Mouse (Mus musculus) olfactory bulb, adult 2 months (tissue): ENCODE results near the gene Cgas. TPM values are rescaled to one million over a fixed set of nuclear protein-coding genes. Genes with fewer than 3 reads are reported as not detected.
A peak's percentile ranks its signal among the peaks of the same experiment; 100 is the strongest.
"Not testable (repeated sequence)": the region's sequence is repeated elsewhere in the genome, so short reads cannot be mapped to it uniquely, and the experiment has no call there.

Experiments
- H3K27ac ChIP-seq: fragments of 200-500 bp; 2 replicates; pipeline ENCODE4 v1.5.1; 2012; ENCODE audit warnings: low read depth, low read length; ENCODE audit not compliant: insufficient read depth
- H3K4me1 ChIP-seq: fragments of 200-500 bp; 2 replicates; pipeline ENCODE4 v1.6.1; 2012; ENCODE audit warnings: low read length; ENCODE audit not compliant: control insufficient read depth, insufficient read depth
- H3K4me3 ChIP-seq: fragments of 200-500 bp; 2 replicates; pipeline ENCODE4 v1.5.1; 2012; ENCODE audit warnings: mild to moderate bottlenecking, low read depth, low read length, moderate library complexity; ENCODE audit not compliant: insufficient read depth
- CTCF ChIP-seq: fragments of 200-500 bp; IDR thresholded peaks from 2 replicates; pipeline ENCODE4 v1.5.1; 2012; ENCODE audit warnings: low read depth, mild to moderate bottlenecking, low read length, moderate library complexity; ENCODE audit not compliant: insufficient read depth
- POLR2A ChIP-seq: fragments of 200-500 bp; IDR thresholded peaks from 2 replicates; pipeline ENCODE4 v1.6.1; 2012; ENCODE audit warnings: mild to moderate bottlenecking, low read depth, low read length, moderate library complexity; ENCODE audit not compliant: insufficient read depth
- WGBS: fragments of 180-500 bp; shearing (Covaris S2); methylation state at CpG from one replicate; pipeline ENCODE4 v1.1.7; 2018; 5-methylcytosine and 5-hydroxymethylcytosine counted together
- polyA plus RNA-seq: library from polyadenylated mRNA; stranded (reverse); fragments of >200 nt; gene quantifications from 2 replicates; pipeline ENCODE4 v1.2.4, GENCODE M21; 2012; ENCODE audit warnings: low replicate concordance; ENCODE audit not compliant: missing spikeins, insufficient read depth, insufficient read length

The Cgas gene
- polyA plus RNA-seq, 1 experiment = not detected

DNA sequence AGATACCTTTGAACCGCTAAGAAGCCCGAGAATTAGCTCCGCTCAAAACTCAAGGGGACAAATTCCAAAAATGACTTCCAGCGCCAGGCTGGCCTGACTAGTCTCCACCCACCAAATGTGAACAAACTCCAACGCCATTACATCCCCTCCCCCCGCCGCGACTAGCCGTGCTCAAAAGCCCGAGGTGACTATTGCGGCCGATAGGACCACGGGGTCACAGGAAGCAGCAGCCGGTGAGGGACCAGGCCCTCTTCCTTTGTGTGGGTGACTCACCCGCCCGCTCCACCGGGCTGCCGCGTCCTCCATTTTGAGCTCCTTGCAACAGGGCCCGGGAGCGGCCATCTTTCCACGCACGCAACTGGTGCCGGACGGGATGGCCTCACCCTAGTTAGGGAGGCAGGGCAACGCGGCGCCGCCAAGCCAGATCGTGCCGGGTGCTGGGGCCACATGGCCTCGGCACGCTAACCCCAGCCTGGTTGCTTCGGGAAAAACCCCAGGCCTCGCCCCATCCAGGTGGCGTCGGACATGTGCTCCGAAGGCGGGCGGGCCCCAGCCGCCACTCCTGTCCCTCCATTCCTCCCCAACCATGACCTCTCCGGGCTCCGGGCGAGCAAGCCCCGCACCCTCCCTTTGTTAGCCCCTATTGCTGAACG is 37.8 kb upstream of the Cgas start:
- H3K27ac ChIP-seq = peak overlapping the region; percentile 95
- H3K4me3 ChIP-seq = peak overlapping the region; percentile 65
- H3K4me1 ChIP-seq = peaks cover 4% of the 10 kb centered on the region; the same call in 1 of the 2 replicates
- TF ChIP-seq CTCF (no peak), POLR2A (no peak)
- under 1% methylated on average over 46 of the region's 46 CpGs for WGBS

DNA sequence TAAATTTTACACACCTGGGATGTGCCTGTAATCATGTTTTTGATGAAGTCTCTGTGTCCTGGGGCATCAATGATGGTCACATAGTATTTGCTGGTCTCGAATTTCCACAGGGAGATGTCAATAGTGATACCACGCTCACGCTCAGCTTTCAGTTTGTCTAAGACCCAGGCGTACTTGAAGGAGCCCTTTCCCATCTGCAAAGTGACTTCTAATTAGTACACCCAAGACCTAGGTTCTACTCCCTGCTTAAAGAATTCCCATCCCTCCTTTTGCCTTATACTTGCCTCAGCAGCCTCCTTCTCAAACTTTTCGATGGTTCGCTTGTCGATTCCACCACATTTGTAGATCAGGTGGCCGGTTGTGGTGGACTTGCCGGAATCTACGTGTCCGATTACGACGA is 37.2 kb upstream of the Cgas start:
- 0 out of 2 replicates have a peak overlapping the region, but pooled peaks have one; percentile 95 for H3K27ac ChIP-seq
- H3K4me1 ChIP-seq = not testable (repeated sequence)
- under 1% methylated on average over 13 of the region's 13 CpGs for WGBS
- H3K4me3 ChIP-seq = peak overlapping the region; percentile 65

DNA sequence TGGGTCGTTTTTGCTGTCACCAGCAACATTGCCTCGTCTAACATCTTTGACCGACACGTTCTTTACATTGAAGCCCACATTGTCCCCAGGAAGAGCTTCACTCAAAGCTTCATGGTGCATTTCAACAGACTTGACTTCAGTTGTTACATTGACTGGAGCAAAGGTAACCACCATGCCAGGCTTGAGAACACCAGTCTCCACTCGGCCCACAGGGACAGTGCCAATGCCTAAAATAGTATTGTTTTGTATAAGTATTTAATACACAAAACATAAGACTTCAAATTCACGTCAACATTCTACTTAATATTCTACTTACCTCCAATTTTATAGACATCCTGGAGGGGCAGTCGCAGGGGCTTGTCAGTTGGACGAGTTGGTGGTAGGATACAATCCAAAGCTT is 36.3 kb upstream of the Cgas start:
- H3K4me1 ChIP-seq, H3K27ac ChIP-seq, H3K4me3 ChIP-seq: not testable (repeated sequence)
- 15% methylated on average over 8 of the region's 8 CpGs for WGBS

DNA sequence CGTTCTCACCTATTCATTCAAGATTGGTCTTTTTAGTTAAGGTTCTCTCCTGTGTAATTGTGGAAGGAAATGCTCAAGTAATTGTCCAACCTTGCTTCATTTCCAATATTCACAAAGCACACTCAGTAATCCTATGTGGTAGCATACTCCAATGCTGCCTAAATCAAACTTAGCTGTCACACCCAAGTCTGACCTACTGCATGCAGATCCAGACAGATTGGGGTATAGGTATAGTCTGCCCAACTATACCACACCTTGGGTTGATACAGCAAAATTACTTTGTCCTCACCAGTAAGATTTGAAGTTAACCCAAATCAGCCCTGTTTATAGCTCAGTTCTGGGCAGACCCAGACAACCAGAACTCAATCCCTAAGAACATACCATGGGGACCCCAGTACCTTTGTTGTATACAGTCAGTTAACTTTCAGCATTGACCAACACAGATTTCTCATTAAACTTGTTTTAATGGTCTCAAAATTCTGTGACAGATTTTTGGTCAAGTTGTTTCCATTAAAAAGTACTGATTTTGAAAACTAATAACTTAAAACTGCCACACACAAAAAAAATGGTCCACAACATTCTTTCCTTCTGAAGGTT is 35.1 kb upstream of the Cgas start:
- H3K27ac ChIP-seq, H3K4me1 ChIP-seq, H3K4me3 ChIP-seq: not testable (repeated sequence)
- WGBS = 37% methylated on average over 1 of the region's 1 CpGs

DNA sequence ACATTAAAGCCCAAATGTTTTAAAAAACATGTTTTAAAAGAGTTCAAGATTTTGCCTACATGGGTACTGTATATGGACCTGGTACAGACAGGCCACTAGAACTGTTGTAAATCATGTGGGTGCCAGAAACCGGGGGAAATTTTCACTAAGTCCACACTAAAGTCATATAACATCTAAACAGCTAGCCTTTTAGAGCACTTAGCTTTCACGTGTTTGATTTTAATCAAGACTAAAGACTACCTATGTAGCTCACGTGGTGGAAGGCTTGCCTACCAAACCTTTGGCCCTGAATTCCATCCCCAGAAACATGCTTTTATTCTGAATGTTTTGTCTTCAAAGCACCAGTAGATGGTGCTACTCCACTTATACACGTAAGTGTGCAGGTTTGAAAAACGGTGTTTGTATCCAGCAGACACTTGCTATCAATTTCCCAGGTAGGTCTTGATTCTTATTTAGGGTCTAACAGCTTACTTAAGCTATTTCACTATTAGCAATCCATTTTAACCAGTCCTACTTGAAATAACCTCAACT is 34.0 kb upstream of the Cgas start:
- WGBS = 5% methylated on average over 5 of the region's 5 CpGs

DNA sequence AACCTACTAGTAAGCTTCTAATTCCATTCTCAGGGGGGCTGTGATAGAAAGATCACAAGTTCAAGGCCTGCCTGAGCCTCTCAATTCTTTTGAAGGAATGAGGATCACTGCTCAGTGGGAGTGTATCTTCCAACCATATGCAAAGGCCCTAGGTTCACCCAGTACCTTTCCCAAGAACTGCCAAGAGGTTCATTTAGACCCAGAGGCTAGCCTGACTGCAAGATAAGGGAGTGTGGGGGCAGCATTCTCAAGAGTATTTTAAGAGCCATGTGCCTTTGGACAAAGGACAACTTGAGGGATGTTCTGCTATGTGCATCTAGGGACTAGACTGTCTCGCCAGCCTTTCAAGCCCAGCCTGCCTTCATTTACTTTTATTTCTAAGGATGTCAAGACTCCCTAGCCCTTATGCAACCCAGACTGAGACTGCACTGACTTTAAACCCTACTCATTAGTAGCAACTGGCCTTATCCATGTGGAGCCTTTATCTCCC is 33.5 kb upstream of the Cgas start:
- TF ChIP-seq POLR2A (no peak), CTCF (no peak)
- Histone ChIP-seq H3K4me3 (no peak overlapping the region), H3K27ac (no peak overlapping the region), H3K4me1 (peaks cover 4% of the 10 kb centered on the region; the same call in 1 of the 2 replicates)
- WGBS = 23% methylated on average over 1 of the region's 1 CpGs

More for the DNA sequence above, 34.0 kb upstream of the Cgas start:
- H3K4me1 ChIP-seq = peaks cover 4% of the 10 kb centered on the region; the same call in 1 of the 2 replicates
- TF ChIP-seq CTCF (no peak), POLR2A (no peak)
- no peak overlapping the region for H3K4me3 ChIP-seq
- no peak overlapping the region for H3K27ac ChIP-seq

DNA sequence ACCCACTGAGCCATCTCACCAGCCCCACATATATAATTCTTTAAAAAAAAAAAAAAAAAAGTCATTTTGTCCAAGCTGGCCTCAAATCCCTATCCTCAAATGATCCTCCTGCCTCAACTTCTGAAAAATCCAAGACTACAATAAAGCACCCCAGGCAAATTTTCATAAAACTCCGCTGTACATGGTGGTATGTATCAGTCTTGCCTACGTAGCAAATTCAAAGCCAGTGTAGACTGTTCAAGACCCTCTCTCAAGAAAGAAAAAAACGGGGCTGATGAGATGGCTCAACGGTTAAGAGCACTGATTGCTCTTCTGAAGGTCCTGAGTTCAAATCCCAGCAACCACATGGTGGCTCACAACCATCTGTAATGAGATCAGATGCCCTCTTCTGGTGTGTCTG is 32.8 kb upstream of the Cgas start:
- Histone ChIP-seq H3K4me3 (no peak overlapping the region), H3K27ac (no peak overlapping the region), H3K4me1 (peaks cover 4% of the 10 kb centered on the region; the same call in 1 of the 2 replicates)
- TF ChIP-seq POLR2A (no peak), CTCF (no peak)
- 76% methylated on average over 4 of the region's 4 CpGs for WGBS

DNA sequence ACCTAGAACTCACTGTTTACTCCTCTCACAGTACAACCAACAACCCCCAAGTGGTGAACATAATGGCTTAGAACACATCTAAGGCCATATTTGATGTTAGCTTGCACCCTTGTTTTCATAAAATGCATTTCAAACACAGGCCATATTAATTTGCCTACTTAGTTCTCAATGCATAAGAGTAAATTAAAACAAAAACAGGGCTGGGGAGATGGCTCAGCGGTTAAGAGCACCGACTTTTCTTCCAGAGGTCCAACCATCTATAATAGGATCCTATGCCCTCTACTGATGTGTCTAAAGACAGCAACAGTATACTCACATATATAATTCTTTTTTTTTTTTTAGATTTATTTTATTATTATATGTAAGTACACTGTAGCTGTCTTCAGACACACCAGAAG is 32.3 kb upstream of the Cgas start:
- WGBS = 93% methylated on average over 2 of the region's 2 CpGs
- TF ChIP-seq POLR2A = no peak
- no peak for TF ChIP-seq CTCF
- Histone ChIP-seq H3K4me3 (no peak overlapping the region), H3K27ac (no peak overlapping the region), H3K4me1 (peaks cover 4% of the 10 kb centered on the region; the same call in 1 of the 2 replicates)

DNA sequence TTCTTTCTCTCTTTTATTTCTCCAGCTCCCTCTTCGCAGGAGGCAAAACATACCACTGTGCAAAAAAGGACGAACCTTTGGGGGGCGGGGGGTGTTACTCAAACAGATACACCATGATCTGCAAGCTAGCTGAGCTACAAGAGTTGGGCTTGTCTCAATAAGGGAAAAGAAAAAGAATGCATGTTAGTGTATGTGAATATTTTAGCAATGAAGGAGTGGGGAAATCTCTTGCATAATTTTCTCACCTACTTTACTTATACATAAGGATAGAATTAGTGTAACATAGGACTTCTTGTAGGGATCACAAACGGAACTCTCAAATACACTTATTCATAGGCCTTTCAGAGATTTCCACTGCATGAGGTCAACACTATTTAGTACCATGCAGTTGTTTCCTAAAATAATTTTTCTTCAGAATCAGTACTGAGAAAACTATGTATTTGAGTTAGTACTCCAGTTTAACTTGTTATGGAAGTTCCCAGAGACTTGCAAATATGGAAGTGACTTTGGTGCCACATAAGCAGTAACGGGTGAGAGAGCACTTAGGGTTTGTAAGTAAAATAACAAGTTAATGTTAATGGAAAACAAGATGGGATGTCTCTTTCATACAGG is 31.8 kb upstream of the Cgas start:
- Histone ChIP-seq H3K27ac (no peak overlapping the region), H3K4me3 (no peak overlapping the region), H3K4me1 (peaks cover 4% of the 10 kb centered on the region; the same call in 1 of the 2 replicates)
- TF ChIP-seq POLR2A = no peak
- WGBS = 65% methylated on average over 5 of the region's 5 CpGs
